Mouse (Mus musculus): ENCODE data around the gene Ptpn18. TPM values are rescaled to one million over a fixed set of nuclear protein-coding genes. Genes with fewer than 3 reads are reported as not detected.

The Ptpn18 gene
- polyA plus RNA-seq, 1 experiment from 2014 or later: 7.8 TPM

GRCm38 (mm10) chr1:34438381-34439051 is 21.0 kb upstream of the Ptpn18 start:
- H3K27ac ChIP-seq: peak overlapping the region; percentile 85; the same call in 1 of the 2 replicates
- DNase-seq (ENCODE audit: low spot score): no peak

GRCm38 (mm10) chr1:34439215-34439960 is 20.2 kb upstream of the Ptpn18 start, which contains the start of the genes Ccdc115 and Imp4:
Gene Ccdc115, minus strand, starts transcription at chr1:34439672.
Gene Imp4, plus strand, starts transcription at chr1:34439851.
- Histone ChIP-seq H3K36me3 (peaks cover 41% of the 10 kb centered on the region), H3K9me3 (replicated peaks) (no peaks in the 10 kb centered on the region), H3K4me3 (peak within 1 kb of the TSS; percentile 81), H3K4me1 (peaks cover 15% of the 10 kb centered on the region), H3K27me3 (ENCODE audit: low read depth, poor library complexity, severe bottlenecking) (no peaks in the 10 kb centered on the region), H3K27ac (peak within 1 kb of the TSS; percentile 85)
- DNase-seq (ENCODE audit: low spot score): peak; percentile 95
- under 1% methylated on average over 48 of the region's 48 CpGs for WGBS

More at GRCm38 (mm10) chr1:34438381-34439051, 21.0 kb upstream of the Ptpn18 start:
- Histone ChIP-seq H3K4me1 (peaks cover 22% of the 10 kb centered on the region), H3K36me3 (peaks cover 32% of the 10 kb centered on the region), H3K27me3 (ENCODE audit: low read depth, poor library complexity, severe bottlenecking) (no peaks in the 10 kb centered on the region), H3K9me3 (replicated peaks) (no peaks in the 10 kb centered on the region), H3K4me3 (peak overlapping the region; percentile 81)
- 40% methylated on average over 18 of the region's 20 CpGs for WGBS

GRCm38 (mm10) chr1:34439961-34440630 is 19.5 kb upstream of the Ptpn18 start:
- H3K9me3 ChIP-seq (replicated peaks): no peaks in the 10 kb centered on the region
- WGBS: 6% methylated on average over 31 of the region's 31 CpGs
- H3K4me3 ChIP-seq: peak overlapping the region; percentile 81
- no peaks in the 10 kb centered on the region for H3K27me3 ChIP-seq (ENCODE audit: low read depth, poor library complexity, severe bottlenecking)
- H3K4me1 ChIP-seq: peaks cover 15% of the 10 kb centered on the region
- peak; percentile 48 for DNase-seq (ENCODE audit: low spot score)
- H3K27ac ChIP-seq: peak overlapping the region; percentile 85
- H3K36me3 ChIP-seq: peaks cover 48% of the 10 kb centered on the region

- peaks cover 13% of the 10 kb centered on the region for H3K4me1 ChIP-seq
- no peak overlapping the region for H3K27ac ChIP-seq
- H3K4me3 ChIP-seq: no peak overlapping the region
- no peaks in the 10 kb centered on the region for H3K27me3 ChIP-seq (ENCODE audit: low read depth, poor library complexity, severe bottlenecking)
- WGBS: 94% methylated on average over 6 of the region's 6 CpGs
- no peak for DNase-seq (ENCODE audit: low spot score)
- H3K36me3 ChIP-seq: peaks cover 61% of the 10 kb centered on the region
- H3K9me3 ChIP-seq (replicated peaks): no peaks in the 10 kb centered on the region
These were observed 16.4 kb upstream of the Ptpn18 start for GRCm38 (mm10) chr1:34443124-34443523.

- peaks cover 11% of the 10 kb centered on the region for H3K4me1 ChIP-seq
- no peak overlapping the region for H3K27ac ChIP-seq
- H3K4me3 ChIP-seq: no peak overlapping the region
- no peaks in the 10 kb centered on the region for H3K36me3 ChIP-seq
- no peak for DNase-seq (ENCODE audit: low spot score)
- H3K9me3 ChIP-seq (replicated peaks): no peaks in the 10 kb centered on the region
- H3K27me3 ChIP-seq (ENCODE audit: low read depth, poor library complexity, severe bottlenecking): peaks cover 62% of the 10 kb centered on the region
- WGBS: 31% methylated on average over 8 of the region's 8 CpGs
These were observed 1.1 kb upstream of the Ptpn18 start for GRCm38 (mm10) chr1:34458431-34458830.

- H3K27ac ChIP-seq: no peak overlapping the region
These were observed 489 bp downstream of the Ptpn18 start for GRCm38 (mm10) chr1:34460061-34460441.

GRCm38 (mm10) chr1:34462766-34463165 is 3.2 kb downstream of the Ptpn18 start:
- no peak overlapping the region for H3K4me3 ChIP-seq
- no peak overlapping the region for H3K27ac ChIP-seq
- H3K36me3 ChIP-seq: no peaks in the 10 kb centered on the region
- peak; percentile 74 for DNase-seq (ENCODE audit: low spot score)
- H3K9me3 ChIP-seq (replicated peaks): no peaks in the 10 kb centered on the region
- H3K4me1 ChIP-seq: peaks cover 15% of the 10 kb centered on the region
- WGBS: 18% methylated on average over 6 of the region's 7 CpGs
- H3K27me3 ChIP-seq (ENCODE audit: low read depth, poor library complexity, severe bottlenecking): peaks cover 46% of the 10 kb centered on the region

More at GRCm38 (mm10) chr1:34460061-34460441, 489 bp downstream of the Ptpn18 start:
- H3K9me3 ChIP-seq (replicated peaks): no peaks in the 10 kb centered on the region
- no peaks in the 10 kb centered on the region for H3K36me3 ChIP-seq
- H3K4me3 ChIP-seq: peak overlapping the region; percentile 64
- WGBS: 3% methylated on average over 15 of the region's 15 CpGs
- peaks cover 11% of the 10 kb centered on the region for H3K4me1 ChIP-seq
- peaks cover 62% of the 10 kb centered on the region for H3K27me3 ChIP-seq (ENCODE audit: low read depth, poor library complexity, severe bottlenecking)
- DNase-seq (ENCODE audit: low spot score): no peak

- no peak for DNase-seq (ENCODE audit: low spot score)
- H3K4me3 ChIP-seq: no peak overlapping the region
- WGBS: 91% methylated on average over 8 of the region's 8 CpGs
- H3K9me3 ChIP-seq (replicated peaks): no peaks in the 10 kb centered on the region
- peaks cover 15% of the 10 kb centered on the region for H3K4me1 ChIP-seq
- no peak overlapping the region for H3K27ac ChIP-seq
- no peaks in the 10 kb centered on the region for H3K36me3 ChIP-seq
- peaks cover 30% of the 10 kb centered on the region for H3K27me3 ChIP-seq (ENCODE audit: low read depth, poor library complexity, severe bottlenecking)
These were observed 4.8 kb downstream of the Ptpn18 start for GRCm38 (mm10) chr1:34464310-34464817.

GRCm38 (mm10) chr1:34465445-34465844 is 5.9 kb downstream of the Ptpn18 start:
- no peak for DNase-seq (ENCODE audit: low spot score)
- WGBS: 84% methylated on average over 6 of the region's 6 CpGs
- peaks cover 20% of the 10 kb centered on the region for H3K27me3 ChIP-seq (ENCODE audit: low read depth, poor library complexity, severe bottlenecking)

GRCm38 (mm10) chr1:34468051-34468450 is 8.5 kb downstream of the Ptpn18 start:
- no peak overlapping the region for H3K27ac ChIP-seq
- WGBS: 58% methylated on average over 3 of the region's 3 CpGs
- H3K4me3 ChIP-seq: no peak overlapping the region
- H3K4me1 ChIP-seq: peaks cover 22% of the 10 kb centered on the region
- peaks cover 27% of the 10 kb centered on the region for H3K27me3 ChIP-seq (ENCODE audit: low read depth, poor library complexity, severe bottlenecking)
- no peaks in the 10 kb centered on the region for H3K36me3 ChIP-seq
- H3K9me3 ChIP-seq (replicated peaks): no peaks in the 10 kb centered on the region
- DNase-seq (ENCODE audit: low spot score): no peak

More at GRCm38 (mm10) chr1:34465445-34465844, 5.9 kb downstream of the Ptpn18 start:
- Histone ChIP-seq H3K4me1 (peaks cover 8% of the 10 kb centered on the region), H3K27ac (no peak overlapping the region), H3K36me3 (no peaks in the 10 kb centered on the region), H3K4me3 (no peak overlapping the region), H3K9me3 (replicated peaks) (no peaks in the 10 kb centered on the region)

- Histone ChIP-seq H3K36me3 (no peaks in the 10 kb centered on the region), H3K4me1 (peaks cover 26% of the 10 kb centered on the region), H3K27me3 (ENCODE audit: low read depth, poor library complexity, severe bottlenecking) (peaks cover 31% of the 10 kb centered on the region), H3K4me3 (no peak overlapping the region), H3K27ac (no peak overlapping the region), H3K9me3 (replicated peaks) (no peaks in the 10 kb centered on the region)
- 85% methylated on average over 4 of the region's 4 CpGs for WGBS
- DNase-seq (ENCODE audit: low spot score): no peak
These were observed 8.9 kb downstream of the Ptpn18 start for GRCm38 (mm10) chr1:34468500-34468899.

GRCm38 (mm10) chr1:34469801-34470200 is 10.2 kb downstream of the Ptpn18 start:
- no peak for DNase-seq (ENCODE audit: low spot score)
- H3K27ac ChIP-seq: no peak overlapping the region
- peaks cover 40% of the 10 kb centered on the region for H3K27me3 ChIP-seq (ENCODE audit: low read depth, poor library complexity, severe bottlenecking)
- peaks cover 26% of the 10 kb centered on the region for H3K4me1 ChIP-seq
- H3K9me3 ChIP-seq (replicated peaks): no peaks in the 10 kb centered on the region
- H3K4me3 ChIP-seq: no peak overlapping the region
- 83% methylated on average over 5 of the region's 5 CpGs for WGBS
- no peaks in the 10 kb centered on the region for H3K36me3 ChIP-seq
